In genomic region chr14:47594426-47595103, GRCm38 (mm10) we compare ENCODE assay signal across 22 mouse cellular contexts. TPM values are rescaled to one million over a fixed set of nuclear protein-coding genes. Genes with fewer than 3 reads are reported as not detected.
DNase-seq lines count a peak whose midpoint lies in the region; ATAC-seq and TF ChIP-seq lines count a peak whose summit lies in the region.
"Had no signal": no experiment of that assay in that cellular context is flagged by ENCODE, and none has a peak within 500 bp of the region (broad histone marks: within the 10 kb centered on the region; RNA-seq: fewer than 3 reads in every experiment).

No protein-coding gene starts in this region.

- H3K4me3 ChIP-seq in stomach, embryonic 15.5 days (replicated peaks): no peak overlapping the region
- H3K4me3 ChIP-seq in stomach, postnatal 0 days (ENCODE audit: low read depth, low read length): no peak overlapping the region
- H3K4me3 ChIP-seq in liver, embryonic 12.5 days: no peak overlapping the region
- no peak overlapping the region for H3K4me3 ChIP-seq in liver, embryonic 16.5 days (ENCODE audit: low read depth, low read length)
- no peak overlapping the region for H3K4me3 ChIP-seq in hindbrain, embryonic 13.5 days
- H3K4me3 ChIP-seq: embryonic facial prominence, embryonic 12.5 days; forebrain, embryonic 13.5 days; gastrocnemius, adult 2 months; heart, embryonic 13.5 days; hindbrain, embryonic 12.5 days had no signal

- H3K4me1 ChIP-seq in stomach, embryonic 15.5 days: no peaks in the 10 kb centered on the region
- no peaks in the 10 kb centered on the region for H3K4me1 ChIP-seq in stomach, postnatal 0 days (replicated peaks; ENCODE audit: control insufficient read depth, insufficient read depth)
- peaks cover 9% of the 10 kb centered on the region for H3K4me1 ChIP-seq in liver, embryonic 12.5 days
- peaks cover 2% of the 10 kb centered on the region; the same call in 1 of the 2 replicates for H3K4me1 ChIP-seq in liver, embryonic 16.5 days (ENCODE audit: control insufficient read depth, low read depth, low read length)
- peaks cover 4% of the 10 kb centered on the region; the same call in 1 of the 2 replicates for H3K4me1 ChIP-seq in hindbrain, embryonic 13.5 days (replicated peaks)

- no peak for TF ChIP-seq EP300 in stomach, postnatal 0 days (optimal IDR thresholded peaks at IDR 0.05)

- peak; percentile 39; the same call in 1 of the 2 replicates for ATAC-seq in stomach, embryonic 15.5 days (ENCODE audit: insufficient read depth, low FRiP score, low read depth)
- no peak for ATAC-seq in stomach, postnatal 0 days (ENCODE audit: low FRiP score, low TSS enrichment)
- peak; percentile 72 for ATAC-seq in liver, embryonic 12.5 days
- peak; percentile 82 for ATAC-seq in liver, embryonic 16.5 days (ENCODE audit: low read depth)
- no peak for ATAC-seq in hindbrain, embryonic 13.5 days (ENCODE audit: low FRiP score)
- ATAC-seq: forebrain, embryonic 13.5 days; forebrain, postnatal 0 days; hindbrain, postnatal 0 days had no signal

- no peak overlapping the region for H3K4me2 ChIP-seq in stomach, embryonic 15.5 days
- H3K4me2 ChIP-seq in stomach, postnatal 0 days (replicated peaks; ENCODE audit: low read depth): no peak overlapping the region
- H3K4me2 ChIP-seq in liver, embryonic 12.5 days: no peak overlapping the region
- no peak overlapping the region for H3K4me2 ChIP-seq in liver, embryonic 16.5 days (ENCODE audit: low read depth, low read length)
- H3K4me2 ChIP-seq in hindbrain, embryonic 13.5 days: no peak overlapping the region
- H3K4me2 ChIP-seq: embryonic facial prominence, embryonic 12.5 days; forebrain, embryonic 13.5 days; heart, embryonic 13.5 days; hindbrain, embryonic 12.5 days had no signal

- no peak for TF ChIP-seq CTCF in stomach, postnatal 0 days (IDR thresholded peaks at IDR 0.05; ENCODE audit: low read depth)

- no peak for DNase-seq in stomach, postnatal 0 days (ENCODE audit: low spot score)
- no peak for DNase-seq in kidney, postnatal 4 days
- DNase-seq in embryo, embryonic 11 days: no peak
- DNase-seq: adrenal gland, adult 8-10 months; adrenal gland, postnatal 36 days; cerebellum, adult 11 months; cerebellum, adult 8-10 months; cerebellum, postnatal 14 days; forebrain, postnatal 0 days; gastrocnemius, adult 2 months; gastrocnemius, postnatal 25 days; heart, postnatal 4 days had no signal

- H3K27ac ChIP-seq in stomach, embryonic 15.5 days: no peak overlapping the region
- H3K27ac ChIP-seq in stomach, postnatal 0 days (replicated peaks): no peak overlapping the region
- H3K27ac ChIP-seq in liver, embryonic 12.5 days: no peak overlapping the region
- H3K27ac ChIP-seq in liver, embryonic 16.5 days (ENCODE audit: low read length): peak overlapping the region; percentile 46
- no peak overlapping the region for H3K27ac ChIP-seq in hindbrain, embryonic 13.5 days
- H3K27ac ChIP-seq: embryonic facial prominence, embryonic 12.5 days; forebrain, embryonic 13.5 days; gastrocnemius, adult 2 months; heart, embryonic 13.5 days; hindbrain, embryonic 12.5 days; hindbrain, postnatal 0 days had no signal

- 35% methylated on average over 7 of the region's 7 CpGs for WGBS in stomach, embryonic 15.5 days
- WGBS in stomach, postnatal 0 days: 42% methylated on average over 7 of the region's 7 CpGs
- 11% methylated on average over 7 of the region's 7 CpGs for WGBS in liver, embryonic 12.5 days (ENCODE audit: insufficient replicate concordance)
- 14% methylated on average over 7 of the region's 7 CpGs for WGBS in liver, embryonic 16.5 days (ENCODE audit: insufficient replicate concordance)
- WGBS in hindbrain, embryonic 13.5 days: 66% methylated on average over 7 of the region's 7 CpGs

- H3K27me3 ChIP-seq in stomach, embryonic 15.5 days (replicated peaks): no peaks in the 10 kb centered on the region
- H3K27me3 ChIP-seq in stomach, postnatal 0 days (ENCODE audit: control insufficient read depth, insufficient read depth, low read length): no peaks in the 10 kb centered on the region
- H3K27me3 ChIP-seq in liver, embryonic 12.5 days (replicated peaks): no peaks in the 10 kb centered on the region
- H3K27me3 ChIP-seq in liver, embryonic 16.5 days (ENCODE audit: control insufficient read depth, insufficient read depth, low read depth, low read length): no peaks in the 10 kb centered on the region
- H3K27me3 ChIP-seq in hindbrain, embryonic 13.5 days: no peaks in the 10 kb centered on the region
- H3K27me3 ChIP-seq: CH12.LX; embryonic facial prominence, embryonic 12.5 days; forebrain, embryonic 13.5 days; heart, embryonic 13.5 days; hindbrain, embryonic 12.5 days had no signal

- H3K9me3 ChIP-seq in stomach, embryonic 15.5 days: no peaks in the 10 kb centered on the region
- H3K9me3 ChIP-seq in stomach, postnatal 0 days (ENCODE audit: control insufficient read depth, low read length): no peaks in the 10 kb centered on the region
- no peaks in the 10 kb centered on the region for H3K9me3 ChIP-seq in liver, embryonic 12.5 days (replicated peaks)
- no peaks in the 10 kb centered on the region for H3K9me3 ChIP-seq in liver, embryonic 16.5 days (replicated peaks; ENCODE audit: control insufficient read depth, low read length)
- H3K9me3 ChIP-seq in hindbrain, embryonic 13.5 days: no peaks in the 10 kb centered on the region
- H3K9me3 ChIP-seq: embryonic facial prominence, embryonic 12.5 days; forebrain, embryonic 13.5 days; heart, embryonic 13.5 days; hindbrain, embryonic 12.5 days had no signal

- no peak overlapping the region for H3K9ac ChIP-seq in stomach, embryonic 15.5 days
- no peak overlapping the region for H3K9ac ChIP-seq in stomach, postnatal 0 days (ENCODE audit: low read length)
- no peak overlapping the region for H3K9ac ChIP-seq in liver, embryonic 12.5 days
- no peak overlapping the region for H3K9ac ChIP-seq in liver, embryonic 16.5 days (ENCODE audit: low read depth, low read length)
- no peak overlapping the region for H3K9ac ChIP-seq in hindbrain, embryonic 13.5 days
- H3K9ac ChIP-seq: embryonic facial prominence, embryonic 12.5 days; forebrain, embryonic 13.5 days; forebrain, postnatal 0 days; heart, embryonic 13.5 days; hindbrain, embryonic 12.5 days had no signal

- H3K36me3 ChIP-seq in stomach, embryonic 15.5 days: no peaks in the 10 kb centered on the region
- no peaks in the 10 kb centered on the region for H3K36me3 ChIP-seq in stomach, postnatal 0 days (ENCODE audit: control insufficient read depth, insufficient read depth, low read length)
- H3K36me3 ChIP-seq in liver, embryonic 12.5 days: no peaks in the 10 kb centered on the region
- no peaks in the 10 kb centered on the region for H3K36me3 ChIP-seq in liver, embryonic 16.5 days (ENCODE audit: control insufficient read depth, insufficient read depth)
- no peaks in the 10 kb centered on the region for H3K36me3 ChIP-seq in hindbrain, embryonic 13.5 days
- H3K36me3 ChIP-seq: embryonic facial prominence, embryonic 12.5 days; heart, embryonic 13.5 days; hindbrain, embryonic 12.5 days had no signal

RNA-seq across cellular contexts. Expression of gene Atg14, which starts 24.1 kb away (rescaled TPM):
- polyA plus RNA-seq in stomach, embryonic 15.5 days (2015; fragmentation: Nextera tagmentation; extraction: Ambion mirVana): 11.9 and 13.6 TPM in 2 replicates
- polyA plus RNA-seq in stomach, postnatal 0 days (2015; fragmentation: Nextera tagmentation; extraction: Ambion mirVana): 6.9 and 7.8 TPM in 2 replicates
- polyA plus RNA-seq in liver, embryonic 12.5 days (2016; fragmentation: Nextera tagmentation; extraction: Ambion mirVana): 7.6 and 8.0 TPM in 2 replicates
- 9.4 and 9.7 TPM in 2 replicates for polyA plus RNA-seq in liver, embryonic 16.5 days (2015; fragmentation: Nextera tagmentation; extraction: Ambion mirVana)
- polyA plus RNA-seq in hindbrain, embryonic 13.5 days (2015; fragmentation: Nextera tagmentation; extraction: Ambion mirVana): 17.5 and 19.3 TPM in 2 replicates

RNA-seq across cellular contexts. Expression of gene Ktn1, which starts 53.7 kb away (rescaled TPM):
- 53.7 and 60.1 TPM in 2 replicates for polyA plus RNA-seq in stomach, embryonic 15.5 days (2015; fragmentation: Nextera tagmentation; extraction: Ambion mirVana)
- polyA plus RNA-seq in stomach, postnatal 0 days (2015; fragmentation: Nextera tagmentation; extraction: Ambion mirVana): 40.7 and 48.8 TPM in 2 replicates
- polyA plus RNA-seq in liver, embryonic 12.5 days (2016; fragmentation: Nextera tagmentation; extraction: Ambion mirVana): 23.4 and 27.8 TPM in 2 replicates
- polyA plus RNA-seq in liver, embryonic 16.5 days (2015; fragmentation: Nextera tagmentation; extraction: Ambion mirVana): 10.0 and 10.4 TPM in 2 replicates
- 76.8 and 77.0 TPM in 2 replicates for polyA plus RNA-seq in hindbrain, embryonic 13.5 days (2015; fragmentation: Nextera tagmentation; extraction: Ambion mirVana)

Comparison
In these comparisons a context has a peak if more than half of its experiments do, and no peak if none do; other contexts are left out.
1. ATAC-seq: peak in stomach, embryonic 15.5 days (single experiment), liver, embryonic 12.5 days (single experiment) and liver, embryonic 16.5 days (single experiment); none in stomach, postnatal 0 days (single experiment) and hindbrain, embryonic 13.5 days (single experiment).